Mouse (Mus musculus) heart, embryonic 11.5 days (tissue): ENCODE data around the gene Arhgap15. TPM values are rescaled to one million over a fixed set of nuclear protein-coding genes. Genes with fewer than 3 reads are reported as not detected.

ENCODE experiments used
- ATAC-seq: fragments of 200-750 bp; cut with Nextera tagmentation; replicated peaks from 2 replicates; pipeline ENCODE4 v1.8.0; 2017; ENCODE audit warnings: moderate library complexity; ENCODE audit not compliant: insufficient number of reproducible peaks, low FRiP score, low TSS enrichment
- H3K27ac ChIP-seq: fragments of 300-500 bp; sonication (generic); 2 replicates; pipeline ENCODE4 v1.5.1; 2014; ENCODE audit warnings: mild to moderate bottlenecking, low read depth, low read length
- H3K27me3 ChIP-seq: fragments of 300-500 bp; sonication (generic); 2 replicates; pipeline ENCODE4 v1.6.1; 2014; ENCODE audit warnings: mild to moderate bottlenecking, low read length, mixed read lengths; ENCODE audit not compliant: control insufficient read depth, insufficient read depth
- H3K36me3 ChIP-seq: fragments of 300-500 bp; sonication (generic); 2 replicates; pipeline ENCODE4 v1.6.1; 2014; ENCODE audit warnings: mild to moderate bottlenecking, low read length, moderate library complexity, mixed read lengths; ENCODE audit not compliant: control insufficient read depth, insufficient read depth
- H3K4me1 ChIP-seq: fragments of 300-500 bp; sonication (generic); 2 replicates; pipeline ENCODE4 v1.6.1; 2014; ENCODE audit warnings: low read length; ENCODE audit not compliant: control insufficient read depth, insufficient read depth
- H3K4me2 ChIP-seq: fragments of 300-500 bp; sonication (generic); 2 replicates; pipeline ENCODE4 v1.6.1; 2014; ENCODE audit warnings: mild to moderate bottlenecking, moderate library complexity
- H3K4me3 ChIP-seq: fragments of 300-500 bp; sonication (generic); 2 replicates; pipeline ENCODE4 v1.5.1; 2014; ENCODE audit warnings: low read depth, low read length
- H3K9ac ChIP-seq: fragments of 300-500 bp; sonication (generic); 2 replicates; pipeline ENCODE4 v1.6.1; 2014; ENCODE audit warnings: mild to moderate bottlenecking, low read depth, low read length, moderate library complexity
- H3K9me3 ChIP-seq: fragments of 300-500 bp; sonication (generic); replicated peaks from 2 replicates; pipeline ENCODE4 v1.6.1; 2016; ENCODE audit warnings: low read length; ENCODE audit not compliant: control insufficient read depth
- WGBS: fragments of 180-500 bp; shearing (Covaris S2); extraction: QIAGEN DNeasy Blood & Tissue Kit; methylation state at CpG from one replicate; pipeline ENCODE4 v1.1.7; 2014; ENCODE audit not compliant: insufficient replicate concordance; 5-methylcytosine and 5-hydroxymethylcytosine counted together
- polyA plus RNA-seq: library from polyadenylated mRNA; unstranded; fragments of >200 nt; fragmentation: Nextera tagmentation; extraction: Ambion mirVana; gene quantifications from 2 replicates; pipeline ENCODE4 v1.2.1, GENCODE M21; 2014

The Arhgap15 gene
- polyA plus RNA-seq, 1 experiment from 2014 or later = 0.43 TPM

DNA sequence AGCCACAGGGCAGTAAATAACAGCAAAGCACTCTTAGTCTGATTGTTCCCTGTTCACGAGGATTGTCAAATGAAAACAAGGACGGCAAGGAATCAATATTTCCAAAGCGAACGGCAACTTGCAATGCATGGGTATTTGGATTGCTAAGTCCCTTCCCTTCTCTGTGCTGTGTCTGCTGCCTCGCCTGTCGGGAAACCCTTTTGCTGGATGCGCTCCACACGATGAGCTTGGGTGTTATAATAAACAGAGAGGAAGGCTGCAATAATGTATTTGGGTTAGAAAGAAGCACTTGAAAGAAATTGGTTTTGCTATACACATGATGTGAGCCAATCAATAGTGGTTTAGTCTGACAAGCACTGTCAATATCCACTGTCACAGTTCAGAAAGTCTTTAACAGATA lies 357.7 kb downstream of the Arhgap15 start:
- Histone ChIP-seq H3K27ac (no peak overlapping the region), H3K4me1 (no peaks in the 10 kb centered on the region; the same call in 1 of the 2 replicates), H3K9ac (no peak overlapping the region), H3K4me2 (no peak overlapping the region), H3K4me3 (no peak overlapping the region), H3K9me3 (no peaks in the 10 kb centered on the region), H3K27me3 (no peaks in the 10 kb centered on the region), H3K36me3 (no peaks in the 10 kb centered on the region)
- no peak for ATAC-seq
- 84% methylated on average over 8 of the region's 8 CpGs for WGBS

GRCm38 (mm10) chr2:44111276-44111675 lies 362.7 kb downstream of the Arhgap15 start:
- ATAC-seq = no peak
- no peak overlapping the region for H3K4me2 ChIP-seq
- no peaks in the 10 kb centered on the region for H3K27me3 ChIP-seq
- H3K9me3 ChIP-seq = no peaks in the 10 kb centered on the region
- H3K27ac ChIP-seq = no peak overlapping the region
- H3K36me3 ChIP-seq = no peaks in the 10 kb centered on the region
- no peaks in the 10 kb centered on the region for H3K4me1 ChIP-seq
- no peak overlapping the region for H3K9ac ChIP-seq
- no peak overlapping the region for H3K4me3 ChIP-seq
- WGBS = 76% methylated on average over 3 of the region's 3 CpGs

DNA sequence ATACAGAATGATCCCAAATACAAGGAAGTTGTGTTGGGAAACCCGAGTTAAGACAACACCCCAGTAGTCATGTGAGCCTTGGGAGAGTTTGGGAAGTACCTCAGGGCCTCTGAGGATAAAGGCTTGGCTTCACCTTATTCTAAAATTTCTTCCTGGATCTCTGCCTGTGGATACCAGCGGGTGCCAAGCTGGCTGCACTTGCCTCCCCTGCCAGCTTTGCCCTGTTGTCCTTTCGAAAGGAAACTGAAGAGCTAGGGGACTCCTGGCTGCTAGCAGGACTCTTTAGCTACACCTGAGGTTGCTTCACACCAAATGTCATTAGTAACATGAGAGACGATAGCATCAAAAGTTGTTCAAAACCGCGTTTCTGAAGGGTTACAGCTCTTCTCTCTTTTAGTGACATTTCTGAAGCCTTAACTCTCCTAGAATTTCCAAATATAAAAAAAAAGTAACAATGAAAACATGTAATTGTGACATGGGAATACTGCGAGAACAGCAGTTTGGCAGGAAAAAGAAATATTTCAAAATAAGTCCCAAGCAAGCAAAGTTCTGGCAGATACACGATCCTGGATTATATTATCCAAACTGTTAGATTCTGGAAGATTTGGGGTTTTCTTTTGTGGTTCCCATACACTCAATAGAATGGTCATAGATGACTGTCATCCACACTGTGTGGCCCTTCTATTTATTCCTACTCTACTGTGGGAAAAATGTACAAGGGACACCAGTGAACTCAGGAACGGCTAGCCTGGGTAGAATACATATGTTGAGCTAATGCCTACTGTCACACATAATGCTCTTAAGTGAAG lies 364.6 kb downstream of the Arhgap15 start:
- ATAC-seq = no peak
- Histone ChIP-seq H3K27ac (no peak overlapping the region), H3K27me3 (no peaks in the 10 kb centered on the region), H3K4me2 (no peak overlapping the region), H3K9me3 (no peaks in the 10 kb centered on the region), H3K4me1 (no peaks in the 10 kb centered on the region), H3K9ac (no peak overlapping the region), H3K36me3 (no peaks in the 10 kb centered on the region), H3K4me3 (no peak overlapping the region)
- 76% methylated on average over 9 of the region's 9 CpGs for WGBS

GRCm38 (mm10) chr2:44114296-44114695 lies 365.7 kb downstream of the Arhgap15 start:
- Histone ChIP-seq H3K36me3 (no peaks in the 10 kb centered on the region), H3K27ac (no peak overlapping the region), H3K4me2 (no peak overlapping the region), H3K4me1 (no peaks in the 10 kb centered on the region), H3K4me3 (no peak overlapping the region), H3K9ac (no peak overlapping the region), H3K9me3 (no peaks in the 10 kb centered on the region), H3K27me3 (no peaks in the 10 kb centered on the region)
- 57% methylated on average over 2 of the region's 2 CpGs for WGBS
- ATAC-seq = no peak

DNA sequence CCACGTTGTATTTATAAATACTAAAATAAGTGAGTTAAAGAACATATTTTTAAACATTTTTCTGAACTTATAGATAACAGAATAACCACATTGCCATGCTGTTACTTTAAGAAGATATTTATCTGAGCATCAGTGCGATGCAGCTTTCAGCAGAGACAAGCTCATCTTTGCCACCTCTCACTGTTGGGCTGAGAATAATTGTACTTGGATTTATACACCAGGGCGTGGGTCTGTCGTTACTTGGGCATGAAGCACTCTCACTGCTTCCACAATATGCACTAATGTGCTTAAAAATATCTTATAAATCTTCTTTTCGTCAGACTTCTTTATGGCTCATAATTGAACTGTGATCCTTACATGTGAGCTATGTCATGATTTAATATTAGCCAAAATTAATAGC lies 372.5 kb downstream of the Arhgap15 start:
- H3K9me3 ChIP-seq = no peaks in the 10 kb centered on the region
- no peaks in the 10 kb centered on the region for H3K27me3 ChIP-seq
- no peaks in the 10 kb centered on the region for H3K36me3 ChIP-seq
- H3K4me3 ChIP-seq = no peak overlapping the region
- H3K27ac ChIP-seq = no peak overlapping the region
- 71% methylated on average over 5 of the region's 5 CpGs for WGBS
- no peak for ATAC-seq
- H3K4me2 ChIP-seq = no peak overlapping the region
- no peak overlapping the region for H3K9ac ChIP-seq
- no peaks in the 10 kb centered on the region for H3K4me1 ChIP-seq

DNA sequence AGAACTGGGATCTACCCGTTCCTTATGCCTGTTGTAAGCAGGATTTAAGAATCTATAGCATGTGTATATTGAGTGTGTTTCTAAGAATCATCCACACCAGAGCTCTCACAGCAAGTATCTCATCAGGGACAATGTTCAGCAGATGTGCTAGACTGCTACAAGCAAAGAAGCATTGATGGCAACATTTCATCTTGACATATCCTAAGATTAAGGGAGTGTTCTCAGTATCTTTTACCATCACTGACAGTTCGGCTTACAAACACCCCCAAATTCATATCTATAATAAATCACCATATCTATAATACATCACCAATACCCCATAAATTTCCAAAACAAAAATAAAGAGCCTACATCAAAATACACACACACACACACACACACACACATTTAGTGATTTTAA lies 374.6 kb downstream of the Arhgap15 start:
- Histone ChIP-seq H3K4me3 (no peak overlapping the region), H3K36me3 (no peaks in the 10 kb centered on the region), H3K9me3 (no peaks in the 10 kb centered on the region), H3K27ac (no peak overlapping the region), H3K4me2 (no peak overlapping the region), H3K27me3 (no peaks in the 10 kb centered on the region), H3K9ac (no peak overlapping the region), H3K4me1 (no peaks in the 10 kb centered on the region)
- WGBS = 70% methylated on average over 2 of the region's 2 CpGs
- no peak for ATAC-seq

DNA sequence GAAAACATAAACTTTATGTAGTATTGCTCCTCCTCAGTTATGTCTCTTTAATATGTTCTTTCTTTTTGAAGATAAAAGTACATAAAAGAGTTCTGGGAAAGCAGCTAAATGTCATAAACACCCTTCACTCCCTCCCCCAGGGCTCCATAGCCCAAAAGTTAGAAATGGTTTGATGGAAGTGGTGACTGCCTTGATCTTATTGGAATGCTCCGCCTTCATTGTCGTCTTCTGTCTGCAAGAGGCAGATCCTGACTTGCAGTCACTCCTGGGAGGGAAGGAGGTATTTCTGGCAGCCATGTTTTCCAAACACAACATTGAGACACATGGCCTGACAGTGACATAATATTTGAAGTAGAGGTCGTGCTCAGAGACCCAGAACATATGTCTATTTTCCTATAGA lies 375.5 kb downstream of the Arhgap15 start:
- H3K9me3 ChIP-seq = no peaks in the 10 kb centered on the region
- no peaks in the 10 kb centered on the region for H3K36me3 ChIP-seq
- H3K27me3 ChIP-seq = no peaks in the 10 kb centered on the region
- no peak overlapping the region for H3K9ac ChIP-seq
- H3K27ac ChIP-seq = no peak overlapping the region
- 67% methylated on average over 3 of the region's 3 CpGs for WGBS
- ATAC-seq = no peak
- H3K4me3 ChIP-seq = no peak overlapping the region
- H3K4me1 ChIP-seq = no peaks in the 10 kb centered on the region
- no peak overlapping the region for H3K4me2 ChIP-seq

- Histone ChIP-seq H3K27me3 (no peaks in the 10 kb centered on the region), H3K36me3 (no peaks in the 10 kb centered on the region), H3K4me1 (no peaks in the 10 kb centered on the region), H3K9me3 (no peaks in the 10 kb centered on the region), H3K4me3 (no peak overlapping the region), H3K9ac (no peak overlapping the region), H3K27ac (no peak overlapping the region), H3K4me2 (no peak overlapping the region)
- ATAC-seq = no peak
- 79% methylated on average over 3 of the region's 3 CpGs for WGBS
Observed at GRCm38 (mm10) chr2:44124683-44125082, 376.1 kb downstream of the Arhgap15 start.

DNA sequence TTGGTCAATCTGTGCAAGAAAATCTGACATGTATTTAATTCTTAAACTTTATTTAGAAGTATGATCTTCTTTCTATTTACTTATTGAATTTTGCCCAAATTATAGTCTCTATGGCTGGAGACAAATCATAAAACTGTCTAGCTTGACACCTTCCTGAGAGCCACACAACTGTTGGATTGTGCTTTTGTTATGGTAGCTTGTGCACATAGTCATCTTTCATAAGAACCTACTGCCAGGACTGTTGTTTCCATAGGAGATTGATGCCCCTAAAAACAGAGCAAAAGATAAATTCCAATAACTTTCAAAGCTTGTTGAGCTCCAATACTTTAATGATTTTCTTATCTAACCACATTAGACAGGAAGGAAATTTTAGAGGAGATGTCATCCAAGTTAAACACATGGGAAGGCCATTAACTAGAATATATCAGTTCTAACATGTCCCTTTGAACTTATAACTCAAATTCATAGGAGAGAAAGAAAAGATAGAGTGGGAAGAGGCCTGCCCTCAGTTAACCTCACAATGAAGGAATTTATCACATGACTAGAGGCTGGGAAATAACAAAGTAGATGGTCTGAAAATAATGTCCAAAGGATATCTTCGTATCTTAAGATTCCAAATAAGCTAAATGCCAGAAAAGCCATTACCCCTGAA lies 377.5 kb downstream of the Arhgap15 start:
- Histone ChIP-seq H3K27ac (no peak overlapping the region), H3K9me3 (no peaks in the 10 kb centered on the region), H3K27me3 (no peaks in the 10 kb centered on the region), H3K4me3 (no peak overlapping the region), H3K36me3 (no peaks in the 10 kb centered on the region), H3K4me2 (no peak overlapping the region), H3K4me1 (no peaks in the 10 kb centered on the region), H3K9ac (no peak overlapping the region)
- WGBS = 79% methylated on average over 1 of the region's 1 CpGs
- no peak for ATAC-seq
